Comparison of ENCODE assay signal across 8 mouse cellular contexts in genomic region chr13:8885445-8886184, GRCm38 (mm10). TPM values are rescaled to one million over a fixed set of nuclear protein-coding genes. Genes with fewer than 3 reads are reported as not detected.
DNase-seq lines count a peak whose midpoint lies in the region; ATAC-seq lines count a peak whose summit lies in the region.

Gene Idi1 (plus strand): TSS chr13:8885501.

- WGBS in hindbrain, embryonic 15.5 days: 0% methylated on average over 46 of the region's 46 CpGs

- H3K4me3 ChIP-seq in hindbrain, embryonic 15.5 days: peak within 1 kb of the TSS; percentile 92

- H3K36me3 ChIP-seq in hindbrain, embryonic 15.5 days: peaks cover 23% of the 10 kb centered on the region

- peaks cover 28% of the 10 kb centered on the region for H3K4me1 ChIP-seq in hindbrain, embryonic 15.5 days (replicated peaks)

- peak; percentile 100 for ATAC-seq in hindbrain, embryonic 15.5 days (ENCODE audit: low FRiP score, low read depth)

- H3K4me2 ChIP-seq in hindbrain, embryonic 15.5 days: peak within 1 kb of the TSS; percentile 68

- H3K27me3 ChIP-seq in hindbrain, embryonic 15.5 days: no peaks in the 10 kb centered on the region

- peak within 1 kb of the TSS; percentile 100 for H3K27ac ChIP-seq in hindbrain, embryonic 15.5 days (replicated peaks)

- peak; percentile 99 for DNase-seq in R1 (ENCODE audit: low read depth, low spot score)
- peak; percentile 98 to 99 for DNase-seq in cerebellum, postnatal 25 days
- peak; percentile 98 for DNase-seq in frontal cortex, postnatal 36 days (ENCODE audit: low spot score in 2 of 2)
- peak; percentile 96 for DNase-seq in left cerebral cortex, adult 11 months (ENCODE audit: low spot score)
- DNase-seq in lung, postnatal 4 days: peak; percentile 96 to 97
- DNase-seq in retina, postnatal 7 days (ENCODE audit: low read depth, low spot score): peak; percentile 93
- peak; percentile 95 for DNase-seq in urinary bladder, adult 2 months (ENCODE audit: low spot score)

- peak within 1 kb of the TSS; percentile 68 for H3K9ac ChIP-seq in hindbrain, embryonic 15.5 days

- H3K9me3 ChIP-seq in hindbrain, embryonic 15.5 days: no peaks in the 10 kb centered on the region

RNA-seq across cellular contexts. Expression of gene Idi1, which starts in this region (rescaled TPM):
- 104 and 106 TPM in 2 replicates for polyA plus RNA-seq in hindbrain, embryonic 15.5 days (2015; fragmentation: Nextera tagmentation; extraction: Ambion mirVana)
- polyA plus RNA-seq in urinary bladder, adult 2 months (2012; rRNA removed): 20.1 and 31.3 TPM in 2 replicates

Comparison
In these comparisons a context has a peak if more than half of its experiments do, and no peak if none do; other contexts are left out.
1. Peak in every context shown above with its lines: DNase-seq, ATAC-seq, H3K4me3 ChIP-seq and H3K27ac ChIP-seq.